Mouse (Mus musculus) heart, embryonic 11.5 days (tissue): ENCODE data around the gene Pum2. TPM values are rescaled to one million over a fixed set of nuclear protein-coding genes. Genes with fewer than 3 reads are reported as not detected.

Experiments
- polyA plus RNA-seq: library from polyadenylated mRNA; unstranded; fragments of >200 nt; fragmentation: Nextera tagmentation; extraction: Ambion mirVana; gene quantifications from 2 replicates; pipeline ENCODE4 v1.2.1, GENCODE M21; 2014

The Pum2 gene
- polyA plus RNA-seq, 1 experiment from 2014 or later = 41.7 TPM

Other genes with a start within 250 kb of the Pum2 start
- 54.8 and 57.2 TPM in 2 replicates for gene Rhob, start 174.1 kb upstream of the Pum2 start, polyA plus RNA-seq
- not detected in 2 replicates for gene Slc7a15, start 75.1 kb upstream of the Pum2 start, polyA plus RNA-seq
- 28.5 and 37.3 TPM in 2 replicates for gene Sdc1, start 97.2 kb downstream of the Pum2 start, polyA plus RNA-seq
- 125 and 268 TPM in 2 replicates for gene Laptm4a, start 247.5 kb downstream of the Pum2 start, polyA plus RNA-seq